Mouse (Mus musculus) kidney, postnatal 25 days (tissue): Measurements from ENCODE around the gene Sav1.
A peak's percentile ranks its signal among the peaks of the same experiment; 100 is the strongest.

Experiments used
- DNase-seq, 2 experiments: peaks; one replicate each; pipeline ENCODE4 v3.0.0; 2021; ENCODE audit warnings: mixed read lengths in 2 of 2

Gene Sav1

DNA sequence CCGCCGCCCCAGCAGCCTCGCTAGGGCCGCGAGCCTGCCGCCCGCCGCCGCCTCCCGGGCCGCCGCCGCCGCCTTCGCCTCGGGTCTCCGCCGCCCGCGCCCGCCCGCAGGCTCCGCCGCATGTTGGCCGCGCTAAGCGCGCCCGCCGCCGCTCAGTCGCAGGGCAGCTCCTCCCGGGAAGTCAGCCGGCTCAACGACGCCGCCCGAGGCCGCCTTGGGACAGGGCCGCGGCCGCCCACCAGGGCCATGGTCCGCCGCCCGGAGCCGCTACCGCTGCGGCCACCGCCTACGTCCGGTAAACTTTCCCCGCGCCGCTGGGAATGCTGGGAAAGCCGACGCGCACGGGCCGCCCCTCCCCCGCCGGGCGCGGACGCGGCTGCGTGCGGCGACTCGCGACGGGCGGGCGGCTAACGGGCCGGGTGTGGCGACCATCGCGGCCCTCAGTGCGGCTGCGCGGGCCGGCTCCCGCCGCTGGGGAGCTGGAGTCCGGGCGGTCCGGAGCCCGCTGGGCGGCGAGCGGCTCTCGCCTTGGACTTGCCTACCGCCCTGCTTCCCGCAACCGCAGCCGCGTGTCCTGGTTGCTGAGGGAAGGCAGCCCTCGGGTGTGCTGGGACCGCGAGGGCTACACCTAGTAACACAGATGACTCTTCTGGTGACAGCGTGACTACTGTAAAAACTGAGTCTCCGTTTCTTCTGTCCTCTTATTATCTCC is at the start of gene Sav1:
Gene Sav1 (minus strand): TSS at position 217 of the 712 bp plus-strand sequence.
- peak; percentile 89 to 94 for DNase-seq

DNA sequence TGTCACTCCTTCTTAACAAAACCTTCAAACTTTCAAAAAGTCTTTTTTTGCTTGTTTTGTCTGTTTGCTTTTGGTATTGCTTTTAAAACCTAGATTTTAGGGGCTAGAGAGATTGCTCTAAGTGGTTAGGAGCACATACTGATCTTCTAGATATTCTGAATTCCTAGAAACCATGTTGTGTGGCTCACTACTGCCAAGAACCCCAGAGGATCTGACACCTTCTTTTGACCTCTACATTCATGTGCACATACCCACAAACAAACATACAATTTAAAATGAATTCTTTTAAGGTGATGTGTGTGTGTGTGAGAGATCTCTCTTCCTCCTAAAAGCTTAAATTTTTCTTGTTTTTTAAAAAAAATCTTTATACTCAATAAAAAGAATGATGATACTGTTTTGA is 39.4 kb upstream of the Sav1 start:
- no peak for DNase-seq

DNA sequence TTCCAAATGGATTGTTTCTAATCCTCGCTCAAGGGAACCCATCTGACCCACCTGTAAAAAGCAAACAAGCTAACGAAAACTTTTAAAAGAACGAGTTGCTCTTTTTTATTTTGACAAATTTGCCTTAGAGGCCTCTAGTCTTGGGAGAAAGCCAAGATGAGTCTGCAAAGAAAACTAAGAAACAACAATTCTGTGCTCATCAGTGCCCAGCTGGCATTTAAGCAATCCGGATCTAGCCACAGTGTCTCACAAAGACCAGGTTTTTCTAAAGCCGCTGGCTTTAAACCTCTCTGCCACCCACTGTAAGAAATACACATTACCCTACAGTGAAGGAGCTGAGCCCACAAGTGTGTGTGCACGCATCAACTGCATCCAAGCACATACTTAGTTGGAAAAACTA is 38.6 kb upstream of the Sav1 start:
- DNase-seq = no peak

DNA sequence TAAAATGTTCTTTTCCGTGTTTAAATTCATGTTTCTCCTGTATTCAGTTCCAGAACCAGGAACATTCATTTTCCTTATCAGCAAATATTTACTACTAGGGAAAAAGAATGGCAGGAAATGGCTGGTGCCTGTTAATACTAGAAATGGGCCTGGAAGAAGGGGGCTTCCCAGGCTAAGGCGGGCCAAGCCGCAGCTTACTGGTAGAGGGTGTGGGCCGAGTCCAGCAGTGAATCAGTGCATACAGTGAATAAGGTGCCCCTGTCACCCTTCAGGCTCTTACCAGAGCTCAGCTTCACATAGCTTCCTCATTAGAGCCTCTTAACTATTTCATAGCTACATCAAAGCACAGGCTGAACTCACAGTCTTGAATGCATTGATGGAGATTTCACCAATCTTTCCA is 36.8 kb upstream of the Sav1 start:
- no peak for DNase-seq

DNA sequence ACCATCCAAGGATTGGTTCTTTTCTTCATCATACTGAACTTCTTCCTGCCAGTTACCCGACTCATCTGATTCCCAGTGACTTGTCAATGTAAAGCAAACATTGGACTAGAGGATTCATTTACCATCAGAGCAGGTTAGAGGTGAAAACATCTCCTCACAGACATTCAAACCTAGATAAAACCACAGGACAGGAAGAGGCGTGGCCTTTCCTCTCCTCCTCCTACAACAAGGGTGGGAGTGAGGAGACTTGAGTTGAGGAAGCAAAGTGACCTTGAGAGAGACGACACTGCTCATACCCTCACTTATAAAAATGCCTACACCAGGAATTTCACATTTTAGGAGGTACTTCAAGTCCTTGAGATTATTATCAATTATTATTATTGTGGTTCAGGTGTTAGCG is 31.4 kb upstream of the Sav1 start:
- DNase-seq = no peak

DNA sequence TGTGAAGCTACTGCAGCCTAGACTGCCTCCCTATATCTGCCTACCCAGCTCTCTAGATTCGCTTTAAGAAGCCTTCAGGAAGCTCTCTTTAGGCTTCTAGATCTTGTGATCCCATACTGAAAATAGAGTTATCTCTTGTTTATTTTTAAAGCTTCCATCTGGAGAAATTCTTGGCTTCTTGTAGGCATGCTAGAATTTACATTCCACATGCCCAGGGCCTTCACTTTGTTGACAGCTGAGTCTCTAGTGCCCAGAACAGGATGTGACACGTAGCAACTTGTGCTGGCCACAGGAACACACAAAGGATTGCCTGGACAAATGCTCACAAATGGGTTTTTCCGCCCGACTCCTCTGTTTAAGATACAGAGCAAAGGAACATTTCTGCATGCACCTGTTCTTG is 29.1 kb upstream of the Sav1 start:
- no peak for DNase-seq

DNA sequence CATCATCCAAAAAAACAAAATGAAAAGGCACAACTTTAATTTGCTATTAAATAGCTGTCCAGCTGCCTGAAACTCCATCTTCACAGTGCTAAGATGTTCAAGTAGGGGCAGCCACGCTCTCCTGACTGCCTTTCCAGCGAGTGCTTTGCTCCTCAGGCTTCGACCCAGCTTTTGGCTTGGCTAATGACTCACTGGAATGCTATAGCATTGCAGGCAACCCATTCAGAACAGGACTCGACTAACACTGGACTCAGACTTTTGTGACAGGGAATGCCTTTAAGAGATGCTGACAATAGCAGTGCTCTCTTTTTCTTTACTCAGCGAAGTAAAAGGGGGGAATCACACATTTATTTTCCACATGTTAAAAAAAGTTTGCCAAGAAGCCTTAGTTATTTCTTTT is 24.9 kb upstream of the Sav1 start:
- no peak for DNase-seq

DNA sequence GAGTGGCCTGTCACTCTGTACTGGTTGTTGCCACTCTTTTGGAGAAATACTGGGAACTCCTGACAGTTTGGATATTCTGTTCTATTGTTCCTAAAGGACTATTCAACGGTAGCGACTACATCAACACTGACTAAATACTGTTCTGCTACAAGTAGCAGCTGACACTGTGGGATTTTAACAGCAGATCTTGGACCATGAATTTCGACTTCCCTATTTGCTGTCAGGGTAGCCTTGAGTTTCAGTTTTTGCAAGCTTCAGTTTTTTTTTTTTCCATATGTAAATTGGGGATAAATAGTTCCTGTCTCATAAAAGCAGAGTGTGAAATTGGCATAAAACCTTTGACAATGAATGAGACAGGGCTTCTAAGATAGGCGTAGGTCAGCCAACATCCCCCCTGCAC is 23.6 kb upstream of the Sav1 start:
- DNase-seq = no peak

DNA sequence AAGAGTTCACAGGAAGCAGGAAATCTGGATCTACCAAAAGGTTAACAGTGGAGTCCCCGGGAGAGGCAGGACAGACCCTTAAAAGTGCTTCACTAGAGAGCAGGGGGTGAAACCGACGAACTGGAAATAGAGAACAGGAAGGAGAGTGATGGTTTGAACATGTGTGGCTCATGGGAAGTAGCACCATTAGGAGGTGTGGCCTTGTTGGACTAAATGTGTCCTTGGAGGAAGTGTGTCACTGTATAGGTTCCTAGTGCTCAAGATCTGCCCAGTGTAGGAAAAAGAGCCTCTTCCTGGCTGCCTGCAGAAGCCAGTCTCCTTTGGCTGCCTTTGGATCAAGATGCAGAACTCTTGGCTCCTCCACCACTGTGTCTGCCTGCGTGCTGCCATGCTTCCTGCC is 18.3 kb upstream of the Sav1 start:
- DNase-seq = no peak

DNA sequence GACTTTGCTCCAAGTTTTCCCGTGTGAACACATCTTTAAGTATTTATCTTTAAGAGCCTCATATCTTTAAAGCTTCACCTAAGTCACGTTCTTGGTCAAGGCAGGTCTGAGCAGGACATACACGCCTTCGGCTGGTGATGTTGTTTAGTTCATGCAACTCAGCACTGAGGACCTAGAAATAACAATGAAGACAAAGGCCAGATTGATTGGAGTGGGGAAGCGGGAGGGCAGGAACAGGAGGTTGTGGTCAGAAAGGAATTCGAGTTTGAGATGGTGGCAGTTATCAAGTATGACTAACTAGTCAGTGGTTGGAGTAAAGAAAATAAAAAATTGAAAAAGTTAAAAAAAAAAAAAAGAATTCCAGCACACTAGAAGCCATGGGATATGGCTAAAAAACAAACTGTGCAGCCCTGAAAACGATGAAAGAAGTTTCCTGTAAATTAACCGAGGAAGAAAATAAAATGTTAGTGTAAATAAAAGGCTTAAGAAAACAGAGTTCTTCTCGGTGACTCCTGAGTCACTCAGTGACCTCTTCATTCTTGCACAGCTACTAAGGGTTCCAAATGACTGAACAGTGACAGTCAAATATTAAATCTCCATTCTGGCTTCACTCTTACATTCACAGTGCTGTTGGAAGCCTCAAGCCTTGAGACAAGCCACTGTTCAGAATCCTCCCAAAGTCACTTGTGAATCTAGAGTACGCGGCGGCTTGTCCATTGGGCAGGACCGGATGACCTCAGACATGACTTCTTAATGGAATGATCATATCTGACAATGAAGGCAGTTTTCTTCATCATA is 11.6 kb upstream of the Sav1 start:
- DNase-seq = no peak

DNA sequence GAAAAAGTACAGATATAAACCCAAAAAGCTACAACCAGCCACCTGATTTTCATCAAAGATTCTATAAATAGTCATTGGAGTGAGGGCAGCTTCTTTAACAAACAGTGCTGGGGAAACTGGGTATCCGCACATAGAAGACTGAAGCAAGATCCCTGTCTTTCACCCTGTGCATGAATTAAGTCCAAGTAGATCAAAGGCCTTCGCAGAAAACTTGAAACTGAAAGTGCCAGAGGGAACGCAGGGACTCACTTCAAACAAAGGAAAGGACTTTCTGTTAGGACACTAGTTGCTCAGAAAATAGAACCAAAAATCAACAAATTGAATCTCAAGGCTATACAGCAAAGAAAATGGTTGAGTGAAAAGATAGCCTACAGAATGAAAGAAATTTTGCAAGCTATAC is 8.6 kb upstream of the Sav1 start:
- no peak for DNase-seq

DNA sequence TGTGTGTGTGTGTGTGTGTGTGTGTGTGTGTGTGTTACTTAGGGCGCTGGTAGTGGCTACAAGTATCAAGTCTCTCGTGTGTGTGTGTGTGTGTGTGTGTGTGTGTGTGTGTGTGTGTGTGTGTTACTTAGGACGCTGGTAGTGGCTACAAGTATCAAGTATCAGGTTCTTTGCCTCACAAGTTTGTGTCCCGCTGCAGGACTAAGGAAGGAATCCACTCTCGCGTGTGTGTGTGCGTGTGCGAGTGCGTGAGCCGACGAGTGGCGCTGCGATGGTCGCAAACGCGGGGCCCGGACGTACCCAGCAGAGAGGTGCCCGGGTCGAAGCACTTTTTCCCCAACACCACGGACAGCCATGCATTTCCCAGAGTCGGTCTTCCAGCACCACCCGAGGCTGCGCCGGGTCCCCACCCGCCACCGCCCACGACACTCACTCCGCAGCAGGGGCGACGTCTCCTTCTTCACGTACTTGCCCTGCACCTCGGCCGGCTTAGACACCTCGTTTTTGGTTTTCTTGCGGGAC is 500 bp downstream of the Sav1 start:
- DNase-seq = peak; percentile 29 to 53

DNA sequence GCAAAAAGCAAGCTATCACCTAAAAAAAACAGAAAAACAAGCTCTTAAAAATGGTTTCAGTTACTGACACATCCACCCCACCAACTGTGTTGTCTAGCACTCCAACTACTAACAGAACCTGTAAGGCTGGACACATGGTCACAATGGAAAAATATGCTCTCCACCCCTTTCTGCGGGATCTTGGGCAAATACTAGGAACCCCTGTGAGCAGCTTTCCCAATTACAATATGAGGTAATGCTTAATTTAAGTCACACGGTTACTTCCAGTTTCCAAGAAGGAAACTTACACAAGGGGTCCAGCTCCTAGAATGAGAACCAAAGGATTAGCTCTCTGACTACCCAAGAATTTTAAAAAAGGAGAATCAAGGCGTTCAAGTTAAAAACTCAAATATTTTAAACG is 1.3 kb downstream of the Sav1 start:
- peak in 1 of 2 experiments; percentile 37 for DNase-seq

DNA sequence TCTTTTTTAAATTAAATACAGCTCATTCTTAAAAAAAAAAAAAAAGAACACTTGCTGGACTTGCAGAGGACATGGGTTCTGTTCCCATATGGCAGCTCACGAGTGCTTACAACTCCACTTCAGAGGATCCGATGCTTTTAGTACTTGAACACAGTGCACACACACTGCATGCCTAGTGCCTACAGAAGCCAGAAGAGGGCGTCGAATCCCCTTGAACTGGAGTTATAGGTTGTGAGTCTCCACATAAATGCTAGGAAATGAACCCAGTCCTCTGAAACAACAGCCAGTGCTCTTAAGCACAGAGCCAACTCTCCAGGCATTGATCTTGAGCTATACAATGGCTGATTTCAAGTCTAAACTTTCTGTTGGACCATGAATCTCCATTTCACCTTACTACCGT is 3.9 kb downstream of the Sav1 start:
- peak; percentile 30 to 31 for DNase-seq

DNA sequence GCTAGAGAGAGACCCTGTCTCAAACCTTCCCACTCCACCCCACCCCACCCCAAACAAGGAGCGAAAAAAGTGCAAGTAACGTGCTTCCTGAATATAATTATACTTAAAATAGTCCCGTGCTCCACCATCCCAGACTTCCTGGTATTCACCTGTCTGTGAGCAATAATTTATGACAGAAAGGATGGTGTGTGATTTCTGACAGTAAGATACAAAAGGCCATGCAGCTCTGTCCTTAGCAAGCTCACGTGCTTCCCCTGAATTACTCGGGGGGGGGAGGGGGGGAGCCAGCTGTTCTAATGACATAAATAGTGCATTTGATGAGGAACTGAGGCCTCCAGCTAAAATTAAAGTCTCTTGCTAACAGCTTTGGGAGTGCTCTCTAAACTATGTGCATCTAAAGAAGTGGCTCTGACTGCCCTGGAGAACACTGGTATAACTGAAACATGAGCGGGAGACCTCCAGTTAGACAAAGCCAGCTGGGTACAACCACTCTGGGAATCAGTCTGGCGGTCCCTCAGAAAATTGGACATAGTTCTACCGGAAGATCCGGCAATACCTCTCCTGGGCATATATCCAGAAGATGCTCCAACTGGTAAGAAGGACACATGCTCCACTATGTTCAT is 9.3 kb downstream of the Sav1 start:
- peak; percentile 24 to 49 for DNase-seq

DNA sequence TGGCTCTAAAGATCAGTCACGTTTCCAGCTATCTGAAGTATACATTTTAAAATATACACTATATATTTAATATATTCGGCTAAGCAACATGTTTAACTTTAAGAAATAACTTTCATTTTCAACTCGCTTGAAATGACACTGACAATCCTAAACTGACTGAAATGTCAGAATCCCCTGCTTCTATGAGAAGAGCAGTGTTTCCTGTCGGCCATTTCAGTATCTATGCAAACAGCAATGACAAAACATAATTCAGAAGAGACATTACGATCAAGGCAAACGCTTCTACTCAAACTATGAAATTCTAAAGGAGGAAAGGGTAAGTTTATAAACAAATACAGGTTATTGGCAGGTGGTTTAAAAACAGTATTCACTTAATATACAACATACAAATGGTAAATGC is 10.1 kb downstream of the Sav1 start:
- DNase-seq = no peak

DNA sequence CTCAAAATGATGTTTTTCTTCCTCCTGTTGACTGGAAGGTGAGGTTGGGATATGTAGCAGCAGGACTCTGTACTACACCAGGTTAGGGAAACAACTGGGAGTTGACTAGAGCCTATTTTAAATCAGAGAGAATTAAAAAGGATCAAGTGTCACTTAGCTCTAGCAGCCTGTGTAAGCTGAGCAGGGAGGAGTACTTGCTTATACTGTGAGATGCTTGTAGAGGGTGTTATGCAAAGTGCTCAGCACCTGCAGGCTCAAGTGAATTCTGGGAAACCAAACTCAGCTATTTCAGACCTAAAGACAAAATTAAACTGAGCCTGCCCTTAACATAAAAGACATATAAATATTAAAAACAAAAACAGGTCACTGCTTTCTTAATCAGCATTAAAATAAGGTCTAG is 13.1 kb downstream of the Sav1 start:
- no peak for DNase-seq

DNA sequence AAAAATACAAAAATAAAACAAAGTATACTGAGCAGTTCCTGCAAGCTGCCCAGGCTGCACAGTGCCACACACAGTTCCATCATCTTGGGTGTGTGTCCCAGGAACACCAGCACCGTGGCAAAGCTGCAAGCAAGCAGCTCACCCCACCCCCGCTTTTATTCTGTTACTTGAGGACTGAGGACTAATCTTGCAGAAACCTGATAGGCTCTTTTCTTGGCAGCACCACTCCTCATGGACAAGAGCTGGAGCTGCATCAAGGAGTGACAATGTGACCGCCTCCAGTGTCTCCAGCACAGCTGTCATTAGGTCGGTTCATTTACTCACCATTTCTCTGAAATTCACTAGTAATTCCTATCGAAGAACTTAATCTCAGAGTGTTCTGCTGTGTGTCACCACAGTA is 18.6 kb downstream of the Sav1 start:
- DNase-seq = no peak

DNA sequence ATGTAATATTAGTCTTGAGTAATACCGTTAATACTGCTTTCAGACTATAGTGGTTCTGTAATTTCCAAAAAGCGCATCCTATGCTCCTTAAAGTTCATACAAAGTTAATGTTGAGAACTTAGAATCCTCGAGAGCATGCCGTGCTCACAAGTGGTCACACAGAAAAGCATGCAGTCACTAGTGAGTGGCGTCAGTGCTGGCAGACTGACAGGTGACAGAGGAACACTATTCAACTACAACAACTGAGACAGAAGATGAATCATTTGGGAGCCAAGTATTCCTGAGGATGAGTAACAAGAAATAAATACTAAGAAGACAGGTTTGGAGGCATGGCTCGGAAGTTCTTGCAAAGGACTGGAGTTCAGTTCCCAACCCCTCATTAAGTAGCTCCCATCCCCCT is 19.7 kb downstream of the Sav1 start:
- DNase-seq = no peak

DNA sequence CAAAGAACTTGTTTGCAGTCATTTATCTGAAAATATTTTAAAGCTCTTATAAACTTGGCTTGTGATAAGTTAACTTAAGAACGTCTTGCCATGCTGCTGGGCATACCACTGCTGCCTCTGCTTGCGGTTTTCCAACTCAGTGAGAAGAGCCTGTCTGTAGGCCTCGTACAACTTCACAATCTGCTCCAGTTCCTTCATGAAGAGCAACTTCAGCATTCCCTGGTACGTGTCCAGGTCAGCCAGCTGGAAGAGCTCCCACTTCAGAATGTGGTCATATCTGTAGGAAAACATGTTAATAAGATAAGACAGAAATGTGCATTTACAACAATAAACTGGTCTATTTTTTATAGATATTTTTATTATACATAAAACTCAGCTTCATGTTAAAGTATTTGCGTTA is 20.7 kb downstream of the Sav1 start:
- DNase-seq = peak in 1 of 2 experiments; percentile 30

DNA sequence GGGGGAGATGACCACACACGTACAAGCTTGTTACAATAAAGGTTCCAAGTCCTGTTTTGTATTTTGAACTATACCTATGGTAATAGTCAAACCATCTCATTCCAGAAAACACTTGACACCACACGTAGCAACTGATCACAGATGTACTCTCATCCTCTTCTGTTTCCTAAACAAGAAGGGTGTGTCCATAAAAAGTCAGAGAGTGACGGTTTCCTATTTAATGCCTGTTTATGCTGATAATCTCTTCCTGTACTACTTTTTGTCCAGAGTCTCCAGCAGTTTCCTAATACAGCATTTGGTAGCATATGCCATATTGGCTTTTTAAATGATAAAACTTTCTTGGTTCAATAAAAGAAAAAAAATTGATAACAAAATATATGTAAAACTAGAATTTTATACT is 21.2 kb downstream of the Sav1 start:
- no peak for DNase-seq

DNA sequence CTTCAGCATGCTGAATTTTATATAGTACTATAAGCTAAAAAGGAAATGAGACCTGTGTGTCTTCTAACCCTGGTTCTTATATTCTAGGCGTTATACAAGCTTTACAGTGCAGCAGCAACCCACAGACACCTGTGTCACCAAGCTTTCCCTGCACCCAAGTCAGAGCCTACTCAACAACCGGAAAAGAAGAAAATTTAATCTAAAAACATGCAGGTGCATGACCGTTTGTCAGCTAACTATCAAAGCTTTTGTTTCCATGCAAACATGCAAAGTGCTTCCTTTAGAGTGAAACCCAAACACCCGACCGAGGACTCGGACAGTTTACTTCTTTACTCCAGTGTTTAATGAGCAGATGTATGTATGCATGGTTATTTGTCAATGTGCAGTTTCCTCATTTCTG is 23.7 kb downstream of the Sav1 start:
- no peak for DNase-seq

DNA sequence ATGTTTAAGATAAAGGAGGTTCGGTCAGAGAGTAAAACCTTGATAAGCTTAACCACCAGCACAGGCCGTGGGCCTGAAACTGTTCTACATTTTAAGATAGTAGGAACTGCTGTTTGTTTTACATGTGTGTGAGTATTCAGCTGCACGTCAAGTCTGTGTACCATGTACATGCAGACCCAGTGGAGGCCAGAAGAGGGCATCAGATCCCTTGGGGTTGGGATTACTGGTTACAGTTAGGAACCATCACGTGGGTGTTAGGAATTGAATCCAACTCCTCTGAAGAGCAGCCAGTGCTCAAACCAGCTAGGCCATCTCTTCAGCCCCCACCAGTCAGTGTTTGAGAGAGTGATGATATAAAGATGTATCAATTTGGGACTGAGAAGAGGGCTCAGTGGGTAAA is 24.3 kb downstream of the Sav1 start:
- DNase-seq = peak; percentile 77 to 84

DNA sequence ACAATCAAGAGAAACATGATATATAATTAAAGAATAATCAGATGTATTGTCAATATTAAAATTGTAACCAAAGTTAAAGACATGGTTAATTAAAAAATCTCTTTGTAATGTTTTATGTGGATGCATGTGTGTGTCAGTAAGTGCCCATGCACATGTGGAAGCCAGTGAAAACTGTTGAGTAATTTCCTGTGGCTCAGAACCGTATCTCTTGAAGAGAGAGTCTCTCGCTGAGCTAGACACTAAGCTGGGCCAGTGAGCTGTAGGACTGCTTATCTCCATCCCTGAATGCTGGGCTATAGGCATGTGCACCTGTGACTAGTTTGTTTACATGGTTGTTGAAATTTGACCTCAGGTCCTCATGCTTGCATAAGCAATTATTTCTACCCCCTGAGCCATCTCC is 29.4 kb downstream of the Sav1 start:
- no peak for DNase-seq
